Mouse (Mus musculus) kidney, postnatal 10 days (tissue): ENCODE measurements around the gene Sdhaf2.

Source experiments
- DNase-seq: peaks from one replicate; pipeline ENCODE4 v3.0.0; 2021; ENCODE audit warnings: mixed read lengths

Gene Sdhaf2

DNA sequence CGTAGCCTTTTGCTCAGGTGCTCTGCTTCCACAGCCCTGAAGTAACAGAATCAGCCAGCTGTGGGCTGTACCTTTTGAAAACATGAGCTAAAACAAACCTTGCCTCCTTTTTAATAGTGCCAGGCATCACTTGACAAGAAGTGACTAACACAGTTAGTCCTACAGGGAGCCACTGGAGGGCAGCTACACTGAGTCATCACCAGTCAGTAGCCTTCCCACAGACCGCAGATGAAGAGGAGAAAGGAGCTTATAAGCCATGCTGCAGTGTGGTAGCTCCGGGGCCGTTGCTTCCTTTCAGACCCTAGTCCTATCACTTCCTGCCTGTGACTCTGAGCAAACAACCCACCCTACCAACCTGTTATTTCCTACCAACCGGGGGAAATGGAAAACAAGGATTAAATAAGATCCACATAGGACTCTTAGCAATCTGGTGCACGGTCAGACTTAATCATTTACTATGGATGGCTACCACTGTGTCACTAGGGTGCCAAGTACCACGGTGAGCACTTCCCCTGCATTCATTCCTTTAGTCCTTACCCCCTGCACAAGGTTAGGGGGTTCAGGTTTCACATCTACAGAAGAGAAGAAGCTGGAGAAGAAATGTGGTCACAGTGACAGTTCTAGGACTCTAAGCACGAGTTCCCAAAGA lies 28.3 kb downstream of the Sdhaf2 start:
- DNase-seq, result no peak

DNA sequence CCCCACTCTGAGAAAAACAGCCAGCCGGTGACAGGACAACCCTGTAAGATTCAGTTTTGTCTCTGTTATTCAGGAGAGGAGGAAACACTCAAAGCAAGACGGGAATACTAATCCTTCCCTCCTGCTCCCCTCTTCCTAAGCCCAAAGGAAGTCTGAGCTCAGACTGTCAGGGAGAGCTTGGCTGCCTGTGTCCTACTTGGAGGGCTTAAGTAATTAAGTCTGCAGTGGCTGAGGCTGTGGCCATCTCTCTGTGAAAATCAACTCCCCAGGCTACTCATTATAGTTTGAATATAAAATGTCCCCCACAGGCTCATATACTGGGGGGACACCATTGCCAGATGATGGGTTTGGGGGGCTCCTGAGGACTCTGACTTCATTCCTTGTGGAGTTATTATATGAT lies 29.0 kb downstream of the Sdhaf2 start:
- DNase-seq, result no peak

DNA sequence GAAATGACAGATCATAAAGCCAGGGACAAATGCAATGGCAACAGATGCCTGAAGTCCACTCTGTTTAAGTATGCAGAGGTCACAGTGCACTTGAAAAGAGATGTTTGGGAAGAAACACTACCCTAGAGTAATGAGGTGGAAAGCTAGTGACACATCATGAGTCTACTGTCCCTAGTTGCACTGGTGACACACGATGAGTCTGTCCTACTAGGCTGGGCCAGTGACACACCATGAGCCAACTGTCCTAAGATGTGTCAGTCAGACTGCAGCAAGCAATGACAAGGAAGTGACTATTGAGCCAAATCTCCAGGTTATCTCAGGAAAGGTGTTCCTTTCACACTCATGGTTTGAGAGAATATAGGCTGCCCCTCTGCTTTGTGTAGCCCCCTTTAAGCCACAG lies 30.3 kb downstream of the Sdhaf2 start:
- no peak for DNase-seq

DNA sequence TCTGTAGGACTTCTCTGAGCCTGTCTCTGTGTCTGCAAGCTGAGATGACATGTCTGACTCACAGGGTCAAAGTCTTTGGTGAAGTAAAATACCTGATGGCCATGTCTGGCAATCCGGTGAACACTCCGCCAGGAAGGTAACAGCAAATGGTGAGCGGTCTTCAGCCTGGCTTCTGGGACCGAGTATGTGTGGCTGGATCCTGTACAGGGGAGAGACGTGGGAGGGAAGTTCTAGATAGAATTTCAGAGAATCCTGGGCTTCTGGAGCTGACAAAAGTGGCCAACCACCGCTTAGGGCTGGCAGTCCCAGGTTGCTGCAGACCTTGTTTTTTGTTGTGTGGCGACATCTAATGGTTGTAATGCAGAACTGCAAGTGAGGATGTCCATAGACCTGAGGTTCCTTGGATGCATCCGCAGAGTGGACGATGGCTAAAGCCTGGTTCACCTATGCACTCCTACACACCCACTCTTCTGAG lies 39.6 kb downstream of the Sdhaf2 start:
- peak; percentile 67 for DNase-seq

DNA sequence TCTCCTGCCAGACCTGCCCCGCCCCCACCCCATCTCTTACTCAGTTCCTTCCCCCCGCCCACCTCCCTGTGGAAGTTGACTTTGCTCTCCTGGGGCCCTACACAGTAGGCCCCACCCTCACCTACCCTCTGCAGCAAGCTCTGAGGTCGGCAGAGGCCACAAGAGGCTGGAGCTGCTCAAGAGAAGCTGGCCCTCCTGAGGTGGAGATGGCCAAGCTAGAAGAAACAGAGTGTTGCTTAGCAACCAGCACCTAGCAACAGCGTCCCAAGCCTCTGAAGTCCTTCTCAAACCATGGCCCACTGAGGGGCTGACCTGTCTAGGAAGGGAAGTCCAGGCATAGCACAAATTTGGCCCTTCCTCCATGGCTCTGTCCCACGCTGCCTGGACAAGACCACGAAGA lies 43.2 kb downstream of the Sdhaf2 start, which contains the start of gene Ppp1r32:
Gene Ppp1r32, minus strand, starts transcription at position 226 of the 400 bp plus-strand sequence.
- no peak for DNase-seq

DNA sequence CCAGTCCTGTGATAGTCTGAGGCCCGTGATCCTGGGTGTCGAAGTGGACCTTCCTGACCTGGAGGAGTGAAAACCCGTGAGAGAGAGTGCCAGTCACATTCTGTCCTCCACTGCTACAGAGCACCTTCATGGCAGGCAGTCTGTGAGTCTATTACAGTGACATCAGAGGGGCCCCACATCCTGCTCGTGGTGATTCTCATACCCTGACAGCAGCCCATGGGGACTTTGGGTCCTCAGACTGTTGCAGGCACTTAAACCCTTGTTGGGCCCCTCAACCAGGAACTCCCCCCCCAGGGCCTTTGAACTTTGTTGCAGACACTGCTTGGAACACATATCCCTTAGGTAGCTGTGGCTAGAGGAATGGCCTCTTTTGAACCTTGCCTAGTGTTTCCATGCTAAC lies 46.4 kb downstream of the Sdhaf2 start:
- no peak for DNase-seq

DNA sequence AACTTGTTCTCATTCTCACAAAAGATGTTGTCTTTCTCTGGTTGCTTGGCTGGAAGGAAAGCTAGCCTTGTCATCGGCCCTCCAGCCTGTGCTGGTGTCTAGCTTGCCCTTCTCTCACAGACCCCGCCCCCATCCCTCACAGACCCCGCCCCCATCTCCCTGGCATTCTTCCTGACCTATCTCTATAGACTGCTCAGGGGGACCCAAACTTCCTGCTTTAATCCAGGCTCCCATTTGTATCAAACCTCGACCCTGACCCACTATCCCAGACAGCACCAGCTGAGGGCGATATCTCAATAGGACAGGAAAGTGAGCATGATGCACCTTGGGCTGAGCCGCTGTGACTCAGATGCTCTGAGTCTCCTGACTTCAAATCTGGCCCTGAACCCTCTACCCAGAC lies 52.2 kb downstream of the Sdhaf2 start:
- DNase-seq, result no peak

DNA sequence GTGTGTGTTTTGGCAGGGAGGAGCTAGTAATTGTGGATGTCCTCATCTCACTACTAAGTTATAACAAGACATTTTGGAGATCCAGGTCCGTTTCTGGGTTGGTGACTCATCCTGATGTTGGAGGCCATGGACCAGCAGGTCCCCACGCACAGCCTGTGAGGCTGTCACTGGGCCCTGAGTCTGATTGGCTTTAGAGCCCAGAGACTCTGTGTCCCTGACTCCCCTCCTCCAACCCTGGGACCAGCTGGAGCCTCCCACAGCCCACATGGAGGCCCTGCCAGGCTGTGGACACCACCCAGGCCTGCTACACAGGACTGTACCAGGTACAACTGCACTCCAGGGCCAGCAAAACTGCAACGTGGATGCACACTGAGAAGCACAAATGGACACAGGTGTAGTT lies 53.0 kb downstream of the Sdhaf2 start:
- DNase-seq, result no peak

DNA sequence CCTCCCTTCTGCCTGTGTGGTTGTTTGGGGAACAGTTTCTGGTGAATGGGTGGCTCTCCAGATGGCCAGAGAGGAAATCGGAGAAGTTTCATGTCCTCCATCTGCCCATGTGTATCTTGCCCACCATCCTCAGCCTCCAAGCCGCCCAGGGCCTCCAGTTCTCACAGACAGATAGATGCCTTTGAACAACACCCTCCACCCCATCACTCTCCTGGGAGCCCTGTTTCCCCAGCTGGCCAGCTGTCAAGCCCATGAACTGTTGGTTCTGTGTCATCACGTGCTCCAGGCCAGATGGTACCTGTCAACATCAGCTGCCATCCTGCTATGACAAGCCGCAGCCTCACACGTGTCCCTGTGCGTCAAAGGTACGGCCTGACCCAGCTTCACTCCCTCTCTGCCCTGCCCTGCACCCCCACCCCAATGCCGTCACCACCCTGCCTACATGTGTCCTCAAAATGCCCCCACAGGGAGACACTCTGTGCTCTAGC lies 56.7 kb downstream of the Sdhaf2 start:
- DNase-seq, result no peak

DNA sequence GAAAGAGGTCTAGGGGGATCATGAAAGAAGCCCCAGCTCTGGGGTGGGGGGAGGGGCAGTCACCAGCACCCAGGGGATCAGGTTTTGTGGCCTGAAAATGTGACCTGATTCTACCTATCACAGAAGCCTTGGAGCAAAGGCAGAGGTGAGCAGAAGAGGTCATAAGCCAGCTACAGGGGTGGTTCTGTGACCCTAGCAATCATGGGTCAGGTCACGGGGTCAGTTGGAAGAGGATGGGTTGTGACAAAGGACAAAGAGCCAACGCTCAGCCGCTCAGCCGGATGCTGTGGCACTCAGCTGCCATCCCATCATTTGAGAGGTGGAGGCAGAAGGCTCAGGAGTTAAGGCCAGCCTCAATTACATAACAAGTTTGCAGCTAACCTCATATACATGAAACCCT lies 61.5 kb downstream of the Sdhaf2 start:
- no peak for DNase-seq

DNA sequence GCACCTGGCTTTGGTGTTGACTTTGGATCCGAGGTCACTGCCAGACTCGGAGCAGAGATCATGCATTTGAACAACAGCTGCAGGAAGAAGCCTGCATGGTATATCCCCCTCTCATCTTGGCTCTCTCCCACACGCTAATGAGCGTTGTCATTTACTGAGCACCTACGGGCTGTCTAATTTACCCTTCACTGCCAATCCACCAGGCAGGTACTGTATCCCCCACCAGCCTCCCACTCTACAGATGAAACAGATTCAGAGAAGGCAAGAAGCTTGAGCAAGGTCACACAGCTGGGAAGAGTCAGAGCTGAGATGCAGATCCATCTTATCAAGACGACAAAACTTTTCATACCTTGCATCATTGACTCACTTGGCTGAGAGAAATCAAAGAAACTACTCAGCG lies 64.4 kb downstream of the Sdhaf2 start:
- no peak for DNase-seq

DNA sequence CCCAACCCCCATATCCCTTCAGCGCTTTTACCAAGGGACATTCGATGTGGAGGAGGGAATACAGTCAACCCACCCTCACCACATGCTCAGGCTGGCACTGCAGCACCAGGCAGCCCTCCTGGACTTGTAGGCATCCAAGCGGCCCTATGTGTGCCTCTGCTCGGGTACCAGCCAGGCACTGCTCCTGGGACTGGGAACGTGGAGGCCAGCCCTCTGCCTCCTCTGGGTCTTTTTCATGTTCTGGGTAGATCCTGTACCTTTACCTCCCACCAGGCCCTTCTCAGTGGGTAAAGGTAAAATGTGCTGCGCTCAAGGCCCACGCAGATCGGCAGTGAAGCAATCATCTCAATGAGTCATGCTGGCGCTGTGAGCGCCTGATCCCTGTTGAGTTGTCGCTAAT lies 66.0 kb downstream of the Sdhaf2 start:
- DNase-seq, result no peak

DNA sequence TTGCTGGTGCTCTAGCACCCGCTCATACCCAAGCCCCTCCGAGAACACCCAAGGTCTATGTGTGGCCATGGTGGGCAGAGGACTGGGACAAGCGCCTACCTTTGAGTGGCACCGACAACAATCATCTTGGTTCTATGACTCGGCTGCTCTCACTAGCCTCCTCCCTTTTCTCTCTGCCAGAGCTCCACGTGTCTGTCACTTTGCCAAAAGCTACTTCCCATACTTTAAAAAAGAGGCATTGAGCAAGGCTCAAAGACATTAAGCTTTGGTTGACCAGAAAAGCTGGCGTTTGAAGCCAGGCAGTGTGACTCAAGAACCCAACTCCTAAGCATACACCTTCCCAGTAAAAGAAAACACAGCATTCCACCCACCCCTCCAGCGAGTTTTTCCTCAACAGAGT lies 67.8 kb downstream of the Sdhaf2 start:
- peak; percentile 68 for DNase-seq

DNA sequence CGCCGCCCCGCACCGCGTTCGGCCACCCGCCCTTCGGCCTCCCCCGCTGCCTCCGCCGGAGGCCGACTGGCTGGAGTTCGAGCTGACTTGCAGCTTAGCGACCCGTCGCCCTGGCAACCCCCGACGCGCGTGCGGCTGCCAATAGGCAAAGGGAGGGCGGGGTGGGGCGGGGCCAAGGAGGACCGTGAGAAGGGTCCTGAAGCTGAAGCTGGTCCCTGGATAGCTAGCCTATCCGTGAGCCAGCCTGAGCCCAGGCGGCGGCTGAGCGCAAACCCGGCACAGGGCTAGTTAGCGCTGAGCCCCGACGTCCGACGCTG lies 68.5 kb downstream of the Sdhaf2 start:
- DNase-seq, result peak; percentile 88

DNA sequence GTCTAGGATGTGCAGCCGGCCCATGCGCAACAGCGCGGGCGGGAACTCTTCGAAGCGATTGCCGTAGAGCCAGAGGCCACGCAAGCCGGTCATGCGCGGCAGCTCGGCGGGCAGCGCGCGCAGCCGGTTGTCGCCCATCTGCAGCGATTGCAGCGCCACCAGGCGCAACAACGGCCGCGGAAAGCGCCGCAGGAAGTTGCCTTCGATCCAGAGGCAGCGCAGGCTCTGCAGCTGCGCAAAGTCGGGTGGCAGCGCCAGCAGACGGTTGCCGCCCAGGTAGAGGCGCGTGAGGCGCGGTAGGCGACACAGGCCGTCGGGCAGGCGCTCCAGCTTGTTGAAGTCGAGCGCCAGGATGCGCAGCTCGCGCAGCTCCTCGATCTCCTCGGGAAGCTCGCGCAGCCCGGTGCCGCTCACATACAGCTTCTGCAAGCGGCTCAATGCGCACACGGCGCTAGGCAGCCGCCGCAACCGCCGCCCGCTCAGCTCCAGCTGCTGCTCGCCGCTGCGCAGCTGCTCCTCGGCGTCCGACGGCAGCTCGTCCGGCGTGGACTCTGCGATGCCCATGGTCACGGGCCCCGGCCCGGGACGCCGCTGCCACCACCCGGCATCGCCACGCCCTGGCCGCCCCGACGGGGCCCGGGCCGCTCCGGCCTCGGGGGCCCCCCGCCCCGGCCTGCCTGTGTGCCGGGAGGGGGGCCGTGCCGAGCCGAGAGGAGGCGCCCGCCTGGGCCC lies 69.0 kb downstream of the Sdhaf2 start, which contains the start of gene Lrrc10b:
Gene Lrrc10b, minus strand, starts transcription at position 722 of the 732 bp plus-strand sequence.
- DNase-seq, result peak; percentile 82

DNA sequence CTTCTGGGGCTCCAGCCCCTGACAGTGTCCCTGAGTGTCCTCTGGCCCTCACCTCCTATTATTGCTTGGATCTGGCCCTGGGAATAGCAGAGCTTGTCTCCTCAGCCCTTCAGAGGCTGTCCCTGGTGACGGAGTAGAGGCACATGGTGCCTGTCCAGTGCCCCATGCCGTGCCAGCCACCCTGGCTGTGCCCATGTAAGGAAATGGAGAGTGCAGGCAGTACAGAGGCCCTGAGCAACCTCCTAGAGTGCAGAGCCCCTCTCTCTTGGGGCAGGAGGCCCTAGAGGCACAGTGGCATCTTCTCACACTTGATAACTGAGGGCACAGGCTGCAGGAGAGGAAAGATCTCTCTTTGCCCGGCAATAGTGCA lies 70.5 kb downstream of the Sdhaf2 start:
- DNase-seq, result no peak

DNA sequence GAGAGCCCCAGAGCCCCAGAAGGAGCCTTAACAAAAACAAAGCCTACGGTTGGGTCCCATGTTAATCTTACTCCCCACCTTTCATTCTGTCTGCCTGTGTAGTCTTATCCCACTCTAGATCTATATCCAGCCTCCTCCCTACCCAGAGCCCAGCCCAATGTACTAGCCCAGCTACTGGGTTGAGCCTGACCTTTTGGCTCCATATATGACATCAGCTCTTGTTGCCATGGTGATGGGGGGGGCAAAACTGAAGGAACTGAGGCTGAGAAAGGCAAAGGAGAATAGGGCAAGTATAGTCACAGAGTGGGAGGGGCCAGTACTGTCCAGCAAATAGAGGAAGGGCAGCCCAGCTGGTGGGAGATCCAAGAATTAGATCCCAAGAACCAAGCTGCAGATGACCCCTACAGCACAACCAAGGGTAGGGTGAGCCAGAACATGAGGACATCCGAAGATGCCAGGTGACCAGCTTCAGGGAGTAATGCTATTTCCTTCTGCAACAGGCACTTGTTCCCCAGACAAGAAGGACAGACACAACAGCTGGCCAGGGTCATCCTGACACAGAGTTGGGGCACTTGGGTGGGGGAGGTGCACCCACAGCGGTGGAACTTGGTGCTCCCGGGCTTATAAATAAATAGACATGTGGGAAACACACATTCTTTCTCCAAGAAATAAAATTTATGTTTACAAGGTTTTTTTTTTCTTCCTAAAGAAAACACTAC lies 71.1 kb downstream of the Sdhaf2 start:
- peak; percentile 37 for DNase-seq
